Mouse (Mus musculus) neural tube, embryonic 13.5 days (tissue): Measurements from ENCODE around the gene Pou3f3. TPM values are rescaled to one million over a fixed set of nuclear protein-coding genes. Genes with fewer than 3 reads are reported as not detected.

Source experiments
- ATAC-seq: fragments of 200-750 bp; cut with Nextera tagmentation; 2 replicates; pipeline ENCODE4 v1.8.0; 2017; ENCODE audit warnings: low read depth, mild to moderate bottlenecking, moderate TSS enrichment, moderate library complexity
- H3K27ac ChIP-seq: fragments of 300-500 bp; sonication (generic); replicated peaks from 2 replicates; pipeline ENCODE4 v1.5.1; 2015; ENCODE audit warnings: moderate library complexity, mild to moderate bottlenecking, inconsistent platforms
- H3K27me3 ChIP-seq: fragments of 300-500 bp; sonication (generic); 2 replicates; pipeline ENCODE4 v1.6.1; 2015; ENCODE audit warnings: mild to moderate bottlenecking, inconsistent platforms
- H3K36me3 ChIP-seq: fragments of 300-500 bp; sonication (generic); 2 replicates; pipeline ENCODE4 v1.6.1; 2015; ENCODE audit warnings: mild to moderate bottlenecking, inconsistent platforms
- H3K4me1 ChIP-seq: fragments of 300-500 bp; sonication (generic); replicated peaks from 2 replicates; pipeline ENCODE4 v1.6.1; 2015; ENCODE audit warnings: inconsistent platforms
- H3K4me2 ChIP-seq: fragments of 300-500 bp; sonication (generic); 2 replicates; pipeline ENCODE4 v1.6.1; 2015; ENCODE audit warnings: inconsistent platforms, mild to moderate bottlenecking, moderate library complexity
- H3K4me3 ChIP-seq: fragments of 300-500 bp; sonication (generic); 2 replicates; pipeline ENCODE4 v1.5.1; 2015; ENCODE audit warnings: mild to moderate bottlenecking, inconsistent platforms
- H3K9ac ChIP-seq: fragments of 300-500 bp; sonication (generic); 2 replicates; pipeline ENCODE4 v1.6.1; 2015; ENCODE audit warnings: moderate library complexity, mild to moderate bottlenecking, inconsistent platforms
- H3K9me3 ChIP-seq: fragments of 300-500 bp; sonication (generic); 2 replicates; pipeline ENCODE4 v1.6.1; 2016; ENCODE audit warnings: inconsistent platforms
- WGBS: fragments of 180-500 bp; shearing (Covaris S2); methylation state at CpG from one replicate; pipeline ENCODE4 v1.1.7; 2015; 5-methylcytosine and 5-hydroxymethylcytosine counted together
- polyA plus RNA-seq: library from polyadenylated mRNA; unstranded; fragments of >200 nt; fragmentation: Nextera tagmentation; extraction: Ambion mirVana; gene quantifications from 2 replicates; pipeline ENCODE4 v1.2.1, GENCODE M21; 2015

Pou3f3 gene
- polyA plus RNA-seq, 1 experiment from 2014 or later, result 10.5 TPM

DNA sequence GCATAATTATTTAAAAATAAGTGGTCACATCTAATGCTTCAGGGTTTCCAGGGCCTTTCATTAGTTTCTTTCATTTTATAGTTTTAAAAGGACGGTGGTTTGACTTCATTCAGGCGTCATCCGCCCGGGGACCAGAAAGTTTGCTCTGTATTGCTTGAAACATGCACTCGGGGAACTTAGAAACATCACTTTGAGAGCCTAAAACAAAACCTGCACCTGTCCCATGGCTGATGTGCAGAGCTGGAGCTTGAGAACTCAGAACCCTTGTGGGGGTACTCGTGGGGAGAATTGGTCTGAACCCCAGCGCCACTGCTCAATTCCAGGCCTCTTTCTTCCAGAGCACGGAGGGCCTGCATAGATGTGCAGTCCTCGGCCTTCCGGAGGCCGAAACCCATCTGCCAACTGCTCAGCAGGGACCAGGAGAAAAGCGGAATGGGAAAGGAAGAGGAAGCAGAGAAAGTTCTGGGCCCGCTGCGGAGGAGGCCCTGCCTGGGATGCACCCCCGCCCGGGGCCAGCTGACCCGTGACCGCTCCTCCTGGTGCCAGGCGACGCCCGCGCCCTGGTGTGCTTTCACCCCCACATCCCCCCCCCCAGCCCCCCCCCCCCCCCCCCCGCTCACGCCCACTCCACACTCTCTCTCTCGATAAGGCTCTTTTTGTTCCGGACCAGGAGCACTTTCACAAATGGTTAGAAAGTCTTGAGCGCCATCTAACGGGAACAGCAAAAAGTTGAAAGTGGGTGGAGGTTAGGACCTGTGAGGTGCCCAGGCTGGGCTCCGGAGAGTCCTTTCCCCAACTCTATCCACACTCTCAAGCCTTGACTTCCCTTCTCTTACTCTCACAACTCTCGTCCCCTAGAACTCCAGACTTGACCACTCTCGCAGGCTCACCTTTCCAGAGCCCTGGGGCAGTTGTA, 18.7 kb downstream of the Pou3f3 start:
- Histone ChIP-seq H3K4me2 (peak overlapping the region; percentile 80), H3K36me3 (no peaks in the 10 kb centered on the region), H3K9me3 (no peaks in the 10 kb centered on the region), H3K4me1 (peaks cover 54% of the 10 kb centered on the region), H3K9ac (peak overlapping the region; percentile 79), H3K4me3 (peak overlapping the region; percentile 52), H3K27ac (peak overlapping the region; percentile 73), H3K27me3 (peaks cover 28% of the 10 kb centered on the region)
- ATAC-seq, result peak; percentile 57
- WGBS, result under 1% methylated on average over 29 of the region's 31 CpGs

DNA sequence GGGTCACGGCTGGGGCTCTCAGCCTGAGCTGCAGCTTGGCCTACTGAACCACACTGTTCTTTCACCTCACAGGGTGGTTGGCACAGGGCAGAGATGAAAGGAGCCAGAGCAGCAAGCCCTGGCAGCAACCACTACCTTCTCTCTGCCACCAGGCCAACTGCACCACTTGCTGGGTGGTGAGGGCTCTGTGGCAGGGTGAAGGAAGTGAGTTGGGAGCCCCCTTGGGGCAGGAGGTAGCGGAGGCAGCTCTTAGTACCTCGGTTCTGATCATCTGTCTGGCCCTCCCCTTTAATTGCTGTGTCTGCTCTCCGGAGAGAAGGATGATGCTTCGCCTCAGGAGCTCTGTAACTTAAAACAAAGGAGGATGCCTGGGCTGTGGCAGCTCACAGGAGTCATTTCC, 23.0 kb downstream of the Pou3f3 start:
- ATAC-seq, result peak; percentile 16
- no peaks in the 10 kb centered on the region for H3K36me3 ChIP-seq
- no peak overlapping the region for H3K4me3 ChIP-seq
- H3K9me3 ChIP-seq, result no peaks in the 10 kb centered on the region
- 10% methylated on average over 5 of the region's 5 CpGs for WGBS
- H3K27me3 ChIP-seq, result peaks cover 14% of the 10 kb centered on the region
- no peak overlapping the region for H3K9ac ChIP-seq
- peaks cover 19% of the 10 kb centered on the region for H3K4me1 ChIP-seq
- H3K4me2 ChIP-seq, result no peak overlapping the region
- H3K27ac ChIP-seq, result peak overlapping the region; percentile 43; the same call in 1 of the 2 replicates

DNA sequence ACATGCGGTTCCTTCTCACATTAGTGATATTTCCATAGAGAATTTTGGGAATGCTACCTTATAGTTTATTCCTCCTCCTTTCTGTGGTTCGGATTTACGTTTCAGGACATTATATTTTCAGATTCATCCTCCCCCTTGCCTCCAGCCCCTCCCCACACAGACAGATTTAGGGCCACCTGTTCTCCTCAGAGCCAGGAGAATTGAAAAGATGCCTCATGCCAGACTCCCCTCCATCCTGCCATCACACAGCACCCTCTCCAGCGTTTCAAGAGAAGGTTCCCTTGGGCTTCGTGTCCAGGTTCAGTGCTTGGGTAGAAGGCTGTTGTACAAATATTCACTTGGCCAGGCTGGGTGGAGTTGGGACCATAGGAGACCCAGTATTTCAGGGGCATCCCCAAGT, 25.8 kb downstream of the Pou3f3 start:
- Histone ChIP-seq H3K36me3 (no peaks in the 10 kb centered on the region), H3K4me3 (no peak overlapping the region), H3K4me2 (no peak overlapping the region), H3K27me3 (0 out of 2 replicates have a peak, but pooled peaks cover 3% of the 10 kb centered on the region), H3K4me1 (peaks cover 11% of the 10 kb centered on the region), H3K27ac (no peak overlapping the region), H3K9ac (no peak overlapping the region), H3K9me3 (no peaks in the 10 kb centered on the region)
- ATAC-seq, result no peak
- WGBS, result 78% methylated on average over 5 of the region's 5 CpGs

DNA sequence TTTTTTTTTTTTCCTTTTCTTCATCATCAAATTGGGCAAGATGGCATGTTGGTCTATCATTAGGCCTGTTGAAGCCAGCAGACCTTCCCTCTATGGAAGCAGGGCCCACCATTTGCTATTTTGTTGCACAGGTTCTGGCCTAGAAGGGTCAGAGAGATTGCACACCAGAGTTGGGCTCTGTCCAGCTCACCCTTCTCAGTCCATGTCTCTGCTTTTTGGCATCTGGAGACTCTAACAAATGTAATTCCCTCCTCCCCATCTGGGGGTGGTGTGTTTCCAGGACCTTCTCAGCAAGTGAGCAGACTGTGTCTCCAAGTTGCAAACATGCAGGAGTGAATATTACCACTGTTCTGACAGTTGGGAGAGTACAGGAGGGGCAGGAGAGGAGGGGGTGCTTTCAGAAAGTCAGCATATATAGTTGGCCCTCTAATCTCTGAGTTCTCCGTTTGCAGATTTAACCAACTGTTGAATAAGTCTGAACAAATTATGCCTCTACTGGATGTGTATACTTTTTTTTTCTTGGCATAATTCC, 28.3 kb downstream of the Pou3f3 start:
- no peak overlapping the region for H3K27ac ChIP-seq
- no peaks in the 10 kb centered on the region for H3K36me3 ChIP-seq
- no peak overlapping the region for H3K4me3 ChIP-seq
- H3K9ac ChIP-seq, result no peak overlapping the region
- no peaks in the 10 kb centered on the region for H3K9me3 ChIP-seq
- no peak for ATAC-seq
- 91% methylated on average over 1 of the region's 1 CpGs for WGBS
- H3K27me3 ChIP-seq, result no peaks in the 10 kb centered on the region
- H3K4me1 ChIP-seq, result peaks cover 4% of the 10 kb centered on the region
- no peak overlapping the region for H3K4me2 ChIP-seq

DNA sequence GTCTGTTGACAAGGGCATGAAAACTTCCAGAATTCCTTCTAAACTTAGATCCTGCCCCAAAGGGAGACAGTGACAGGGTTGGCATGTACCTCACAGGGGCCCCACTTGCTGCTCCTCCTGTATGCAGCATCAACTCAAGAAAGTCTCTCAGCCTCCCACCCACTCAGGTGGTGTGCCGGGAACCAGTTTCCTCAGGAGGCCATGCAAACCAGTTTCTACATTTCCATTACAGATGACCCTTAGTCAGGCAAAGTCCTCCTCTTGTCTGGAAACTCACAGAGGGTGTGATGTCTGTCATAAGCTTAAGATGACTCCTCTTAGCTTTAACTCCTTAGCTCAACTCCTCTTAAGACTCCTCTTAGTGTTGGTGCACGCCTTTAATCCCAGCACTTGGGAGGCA, 29.3 kb downstream of the Pou3f3 start:
- H3K4me1 ChIP-seq, result no peaks in the 10 kb centered on the region
- H3K9ac ChIP-seq, result no peak overlapping the region
- H3K4me3 ChIP-seq, result no peak overlapping the region
- no peaks in the 10 kb centered on the region for H3K36me3 ChIP-seq
- no peak overlapping the region for H3K27ac ChIP-seq
- ATAC-seq, result no peak
- no peaks in the 10 kb centered on the region for H3K27me3 ChIP-seq
- H3K9me3 ChIP-seq, result no peaks in the 10 kb centered on the region
- H3K4me2 ChIP-seq, result no peak overlapping the region
- WGBS, result 84% methylated on average over 2 of the region's 2 CpGs

DNA sequence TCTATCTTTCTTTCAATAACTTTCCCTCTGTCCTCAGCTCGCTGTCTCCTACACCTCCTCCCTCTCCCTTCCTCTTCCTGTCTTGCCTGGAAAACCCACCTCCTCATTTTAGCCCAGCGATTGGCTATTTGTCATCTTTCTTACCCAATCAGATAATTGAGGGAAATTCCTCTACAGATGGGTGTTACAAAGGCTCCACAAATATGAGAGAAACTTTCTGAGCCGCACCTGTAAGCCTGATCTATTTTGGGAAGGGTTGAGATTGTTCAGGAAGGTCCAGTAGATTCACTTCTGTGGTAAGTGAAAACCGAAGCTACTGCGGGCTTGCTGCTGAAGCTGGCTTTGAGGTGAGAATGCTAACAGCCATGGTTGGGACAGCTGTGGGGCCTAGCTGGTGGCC, 31.6 kb downstream of the Pou3f3 start:
- H3K4me3 ChIP-seq, result no peak overlapping the region
- no peak for ATAC-seq

DNA sequence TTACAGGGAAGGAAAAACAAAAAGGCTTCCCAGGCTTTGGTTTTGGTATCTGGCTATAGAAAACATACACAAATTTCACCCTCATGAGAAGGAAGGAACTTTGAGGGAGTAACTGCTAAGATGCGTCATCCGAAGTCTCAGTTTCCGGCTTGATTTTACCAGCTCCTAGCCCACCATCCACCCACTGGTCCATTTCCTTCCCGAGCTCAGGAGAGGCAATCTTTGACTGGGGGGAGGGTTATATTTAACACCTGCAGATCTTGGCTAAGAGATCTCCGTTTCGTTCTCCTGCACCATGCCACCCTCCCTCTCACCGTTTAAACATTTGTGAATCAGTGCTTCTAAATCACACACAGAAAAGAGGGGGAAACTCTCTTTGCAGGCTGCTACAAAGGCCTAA, 32.1 kb downstream of the Pou3f3 start:
- Histone ChIP-seq H3K27ac (no peak overlapping the region), H3K4me3 (no peak overlapping the region), H3K4me2 (no peak overlapping the region), H3K9ac (no peak overlapping the region), H3K27me3 (no peaks in the 10 kb centered on the region), H3K4me1 (no peaks in the 10 kb centered on the region), H3K9me3 (no peaks in the 10 kb centered on the region), H3K36me3 (no peaks in the 10 kb centered on the region)
- 81% methylated on average over 7 of the region's 7 CpGs for WGBS
- no peak for ATAC-seq

More for the DNA sequence above, 31.6 kb downstream of the Pou3f3 start:
- Histone ChIP-seq H3K36me3 (no peaks in the 10 kb centered on the region), H3K4me2 (no peak overlapping the region), H3K9me3 (no peaks in the 10 kb centered on the region), H3K27ac (no peak overlapping the region), H3K9ac (no peak overlapping the region), H3K4me1 (no peaks in the 10 kb centered on the region), H3K27me3 (no peaks in the 10 kb centered on the region)
- 85% methylated on average over 5 of the region's 5 CpGs for WGBS

DNA sequence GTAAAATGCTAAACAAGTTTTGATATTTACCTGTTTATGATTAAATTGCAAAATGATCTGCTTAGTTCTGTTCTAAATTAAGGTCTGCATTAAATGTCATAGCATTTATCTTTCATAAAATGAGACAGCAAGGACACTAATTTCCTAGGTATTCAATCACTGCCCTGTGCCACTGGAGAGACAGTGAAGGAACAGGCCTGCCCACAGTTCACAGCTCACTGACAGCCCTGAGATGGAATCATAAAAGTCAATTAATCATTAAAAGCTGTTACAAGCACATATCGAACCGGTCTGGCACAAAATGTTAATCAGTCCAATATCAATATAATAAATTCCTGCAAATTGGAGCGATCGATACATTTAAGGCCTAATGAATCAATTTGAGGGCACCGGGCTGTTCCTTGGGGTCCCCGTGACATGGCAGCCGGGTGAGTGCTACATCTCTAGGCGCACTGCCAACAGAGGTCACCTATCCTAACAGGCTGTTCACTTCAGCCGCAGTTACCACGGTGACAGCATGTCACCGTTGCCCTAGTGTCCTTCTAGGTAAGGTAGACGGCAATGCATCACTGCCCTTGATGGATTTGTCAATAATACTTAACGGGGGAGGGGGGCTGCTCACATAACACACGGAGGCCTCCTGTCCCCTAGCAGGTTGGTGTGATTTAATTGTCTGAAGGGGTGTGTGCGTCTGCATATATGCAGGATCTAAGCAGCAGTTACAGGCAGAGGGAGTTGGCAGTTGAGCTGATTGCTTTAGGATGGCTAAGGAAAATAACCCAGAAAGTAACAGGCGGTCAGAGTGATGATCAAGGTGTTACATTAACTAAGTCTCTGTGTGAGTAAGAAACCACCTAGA, 46.0 kb downstream of the Pou3f3 start:
- Histone ChIP-seq H3K4me3 (no peak overlapping the region), H3K27ac (peak overlapping the region; percentile 33), H3K9me3 (no peaks in the 10 kb centered on the region; the same call in 1 of the 2 replicates), H3K36me3 (no peaks in the 10 kb centered on the region), H3K4me2 (no peak overlapping the region), H3K4me1 (peaks cover 19% of the 10 kb centered on the region), H3K9ac (no peak overlapping the region), H3K27me3 (no peaks in the 10 kb centered on the region)
- WGBS, result 50% methylated on average over 16 of the region's 16 CpGs
- peak; percentile 71 for ATAC-seq

DNA sequence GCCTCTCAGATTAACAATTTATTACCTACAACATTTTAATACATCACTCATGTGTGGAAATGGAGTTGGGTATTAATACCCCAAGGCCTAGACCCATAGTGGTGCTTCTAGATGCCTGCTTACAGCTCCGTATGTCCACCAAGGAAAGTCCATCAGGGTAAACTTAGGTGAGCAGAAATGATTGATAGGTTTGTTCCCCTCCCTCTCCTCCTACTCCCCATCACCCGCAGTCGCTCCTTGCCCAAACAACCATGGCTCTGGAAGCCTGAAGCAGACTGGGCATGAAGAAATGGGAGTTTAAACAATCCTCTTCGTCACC, 46.6 kb downstream of the Pou3f3 start:
- H3K9me3 ChIP-seq, result no peaks in the 10 kb centered on the region; the same call in 1 of the 2 replicates
- no peak overlapping the region for H3K4me2 ChIP-seq
- no peak overlapping the region for H3K4me3 ChIP-seq
- no peak overlapping the region; the same call in 1 of the 2 replicates for H3K27ac ChIP-seq
- no peak; the same call in 1 of the 2 replicates for ATAC-seq
- no peak overlapping the region for H3K9ac ChIP-seq
- WGBS, result 69% methylated on average over 4 of the region's 4 CpGs
- H3K4me1 ChIP-seq, result peaks cover 19% of the 10 kb centered on the region
- H3K36me3 ChIP-seq, result no peaks in the 10 kb centered on the region
- no peaks in the 10 kb centered on the region for H3K27me3 ChIP-seq

DNA sequence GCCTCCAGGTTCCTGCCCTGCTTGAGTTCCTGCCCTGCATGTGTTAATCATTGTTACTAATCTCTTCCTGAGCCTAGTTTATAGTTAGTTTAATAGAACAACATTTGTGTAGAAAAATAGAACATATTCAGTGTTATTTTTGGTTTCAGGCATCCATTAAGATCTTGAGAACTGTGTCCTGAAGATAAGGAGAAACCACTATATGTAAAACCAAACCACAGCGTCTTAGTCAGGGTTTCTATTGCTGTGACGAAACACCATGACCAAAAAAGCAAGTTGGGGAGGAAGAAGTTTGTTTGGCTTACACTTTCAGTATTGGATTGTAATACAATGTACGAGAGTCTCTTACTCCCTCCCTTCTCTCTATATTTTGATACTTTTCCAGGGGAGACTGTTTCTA, 49.5 kb downstream of the Pou3f3 start:
- Histone ChIP-seq H3K4me2 (no peak overlapping the region), H3K4me3 (no peak overlapping the region), H3K4me1 (peaks cover 19% of the 10 kb centered on the region), H3K9ac (no peak overlapping the region), H3K27ac (no peak overlapping the region), H3K36me3 (no peaks in the 10 kb centered on the region), H3K9me3 (no peaks in the 10 kb centered on the region), H3K27me3 (no peaks in the 10 kb centered on the region)
- no peak for ATAC-seq
- 75% methylated on average over 3 of the region's 3 CpGs for WGBS

DNA sequence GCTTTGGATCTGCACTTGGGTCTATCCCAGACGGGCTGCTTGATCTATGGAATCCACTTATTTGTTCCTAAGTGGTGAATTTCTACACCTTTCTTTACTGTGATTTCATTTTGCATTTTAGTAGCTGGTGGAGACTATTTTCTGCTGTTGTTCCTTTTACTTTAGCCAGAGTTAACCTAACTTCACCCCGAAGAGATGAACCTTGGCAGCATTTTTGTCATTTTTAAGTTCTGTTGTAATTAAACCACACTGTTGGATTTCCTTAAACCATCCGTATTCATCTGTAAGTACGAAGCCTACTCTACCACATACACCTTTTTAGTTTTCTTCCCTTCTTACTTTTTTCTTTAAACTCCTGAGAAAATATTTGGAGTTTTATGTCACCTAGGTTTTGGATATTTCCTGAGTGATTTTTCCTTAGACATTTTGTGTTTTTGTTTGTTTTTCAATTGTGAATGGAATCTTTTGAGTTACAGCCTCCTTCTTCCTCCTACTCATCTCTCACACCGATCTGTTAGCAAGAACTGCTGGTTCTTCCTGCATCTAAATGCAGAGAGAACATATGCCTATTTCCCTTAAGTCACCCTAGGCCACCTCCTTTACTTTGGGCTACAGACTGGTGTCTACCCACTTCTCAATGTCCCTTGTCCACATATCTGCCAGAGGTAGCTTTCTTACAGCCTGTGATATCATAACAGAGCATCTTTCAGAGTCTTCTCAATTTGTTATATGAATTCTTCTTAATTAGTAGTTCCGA, 54.1 kb downstream of the Pou3f3 start:
- ATAC-seq, result no peak
- Histone ChIP-seq H3K27ac (no peak overlapping the region), H3K4me2 (no peak overlapping the region), H3K4me1 (no peaks in the 10 kb centered on the region), H3K9ac (no peak overlapping the region), H3K27me3 (no peaks in the 10 kb centered on the region), H3K9me3 (no peaks in the 10 kb centered on the region), H3K36me3 (no peaks in the 10 kb centered on the region), H3K4me3 (no peak overlapping the region)
- WGBS, result 88% methylated on average over 6 of the region's 6 CpGs
